Mouse (Mus musculus): ENCODE measurements around the gene Ifit1.
"Not testable (repeated sequence)": the region's sequence is repeated elsewhere in the genome, so short reads cannot be mapped to it uniquely, and the experiment has no call there.

Gene Ifit1

DNA sequence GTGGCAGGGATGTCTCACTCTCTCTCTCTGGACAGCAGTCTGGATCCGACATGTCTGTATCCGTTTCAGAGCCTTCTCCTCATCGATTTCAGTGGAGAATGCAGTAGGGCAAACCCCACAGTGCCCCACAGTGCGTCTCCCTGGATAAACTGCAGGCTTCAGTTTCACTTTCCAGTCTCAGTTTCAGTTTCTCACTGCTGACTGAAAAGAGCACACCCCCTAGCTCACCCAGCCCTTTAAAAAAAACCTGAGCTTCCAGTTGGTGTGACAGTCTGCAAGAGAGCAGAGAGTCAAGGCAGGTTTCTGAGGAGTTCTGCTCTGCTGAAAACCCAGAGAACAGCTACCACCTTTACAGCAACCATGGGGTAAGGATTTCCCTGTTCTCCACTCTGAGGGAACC is at the start of gene Ifit1, which contains the start of gene Ifit1bl2:
Ifit1 (plus strand) TSS at position 249 of the 400 bp plus-strand sequence.
Ifit1bl2 (minus strand) TSS at position 121 of the 400 bp plus-strand sequence.
- no peak for DNase-seq (ENCODE audit: low spot score)

DNA sequence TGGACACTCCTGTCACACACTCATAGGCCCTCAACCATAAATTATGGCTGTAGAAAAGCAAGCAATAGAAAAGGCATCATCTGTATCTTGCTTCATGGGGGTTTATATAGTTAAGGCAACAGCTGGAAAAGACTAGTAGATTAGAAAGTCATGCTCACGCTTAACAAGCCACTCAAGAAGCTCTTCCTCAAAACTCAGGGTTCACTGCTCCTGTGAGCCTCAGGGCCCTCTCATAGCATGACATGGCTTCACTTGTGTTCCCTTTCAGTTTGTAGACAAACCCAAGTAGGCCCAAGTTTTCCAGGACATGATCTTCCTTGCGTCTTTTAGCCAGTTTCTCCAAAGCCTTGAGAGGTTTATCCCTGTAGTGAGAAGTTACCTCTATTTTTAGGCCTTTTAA is 47.2 kb upstream of the Ifit1 start:
- DNase-seq (ENCODE audit: low spot score): no peak

DNA sequence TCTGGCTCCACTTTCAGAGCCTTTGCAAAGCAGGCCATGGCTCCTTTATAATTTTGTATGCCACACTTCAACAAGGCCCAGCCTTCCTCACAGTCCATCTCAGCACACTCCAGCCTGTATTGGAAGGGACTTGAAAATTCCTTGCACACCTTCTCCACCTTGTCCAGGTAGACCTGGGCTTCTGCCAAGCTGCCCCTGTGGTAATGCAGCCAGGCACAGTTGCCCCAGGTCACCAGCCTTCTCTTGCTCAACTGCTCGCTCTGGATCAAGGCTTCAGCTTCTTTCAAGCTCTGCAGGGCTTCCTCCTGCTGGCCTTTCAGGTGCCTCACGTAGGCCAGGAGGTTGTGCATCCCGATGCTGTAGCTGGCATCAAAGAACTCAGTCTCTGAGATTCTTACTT is 46.1 kb upstream of the Ifit1 start:
- not testable (repeated sequence) for DNase-seq (ENCODE audit: low spot score)

DNA sequence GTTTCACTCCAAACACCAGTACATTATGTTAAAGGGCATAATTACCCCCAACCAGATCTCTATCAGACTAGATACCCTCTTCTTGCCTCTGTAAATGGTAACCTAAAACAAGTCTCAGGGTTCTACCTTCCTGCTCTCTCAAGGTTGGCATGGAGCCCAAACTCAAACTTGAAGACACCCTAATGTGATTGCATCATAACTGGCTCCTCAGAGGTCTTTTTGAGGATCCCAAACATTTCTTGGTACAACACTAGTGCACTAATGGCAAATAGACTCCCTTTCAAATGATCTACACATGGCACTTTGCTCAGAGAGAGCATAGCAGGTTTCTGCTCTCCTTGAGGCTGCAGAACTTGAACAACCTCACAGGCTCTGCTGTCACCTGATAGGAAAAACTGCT is 43.9 kb upstream of the Ifit1 start:
- DNase-seq (ENCODE audit: low spot score): no peak

DNA sequence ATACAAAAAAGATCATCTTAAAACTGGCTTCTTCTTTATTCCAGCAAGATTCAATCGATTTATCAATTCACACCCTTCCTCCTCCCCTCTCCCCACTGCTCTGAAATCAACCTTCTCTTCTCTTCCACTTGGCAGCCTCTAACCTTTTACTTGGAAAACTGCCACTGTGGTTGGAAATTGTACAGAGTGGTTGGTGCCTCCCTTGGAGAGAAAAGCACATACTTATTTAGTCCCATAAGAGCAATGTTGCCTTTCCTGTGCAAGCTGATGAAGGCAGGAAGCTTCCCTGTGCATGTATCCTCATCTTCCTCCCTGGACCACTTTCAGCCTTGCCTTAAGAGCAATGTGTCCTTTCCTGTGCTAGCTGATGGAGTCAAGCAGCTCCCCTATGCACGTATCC is 42.3 kb upstream of the Ifit1 start:
- no peak for DNase-seq (ENCODE audit: low spot score)

DNA sequence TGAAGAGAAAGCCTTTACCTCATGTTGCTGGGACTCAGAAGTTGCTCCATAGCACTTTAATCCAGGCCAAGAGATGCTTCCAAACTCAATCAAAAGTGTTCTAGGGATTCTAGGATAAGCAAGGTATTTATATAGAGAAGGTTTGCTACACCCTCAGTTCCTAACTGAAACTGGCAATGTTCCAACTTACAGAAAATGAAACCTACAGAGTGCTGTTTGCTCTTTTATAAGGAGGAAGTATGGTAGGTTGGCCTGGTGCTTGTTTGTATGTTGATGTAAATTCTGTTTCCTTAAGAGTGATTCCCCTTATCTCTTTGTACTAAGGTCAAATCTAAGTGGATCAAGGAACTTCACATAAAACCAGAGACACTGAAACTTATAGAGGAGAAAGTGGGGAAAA is 41.4 kb upstream of the Ifit1 start:
- not testable (repeated sequence) for DNase-seq (ENCODE audit: low spot score)

DNA sequence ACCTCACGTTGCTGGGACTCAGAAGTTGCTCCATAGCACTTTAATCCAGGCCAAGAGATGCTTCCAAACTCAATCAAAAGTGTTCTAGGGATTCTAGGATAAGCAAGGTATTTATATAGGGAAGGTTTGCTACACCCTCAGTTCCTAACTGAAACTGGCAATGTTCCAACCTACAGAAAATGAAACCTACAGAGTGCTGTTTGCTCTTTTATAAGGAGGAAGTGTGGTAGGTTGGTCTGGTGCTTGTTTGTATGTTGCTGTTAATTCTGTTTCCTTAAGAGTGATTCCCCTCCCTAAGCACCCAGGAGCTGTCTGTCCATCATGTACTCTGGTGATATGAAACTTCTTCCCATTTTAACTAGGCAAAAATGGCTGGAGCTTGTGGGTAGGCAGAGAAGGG is 38.8 kb upstream of the Ifit1 start, which contains the start of gene Ifit1bl1:
Ifit1bl1 (minus strand) TSS at position 69 of the 400 bp plus-strand sequence.
- not testable (repeated sequence) for DNase-seq (ENCODE audit: low spot score)

DNA sequence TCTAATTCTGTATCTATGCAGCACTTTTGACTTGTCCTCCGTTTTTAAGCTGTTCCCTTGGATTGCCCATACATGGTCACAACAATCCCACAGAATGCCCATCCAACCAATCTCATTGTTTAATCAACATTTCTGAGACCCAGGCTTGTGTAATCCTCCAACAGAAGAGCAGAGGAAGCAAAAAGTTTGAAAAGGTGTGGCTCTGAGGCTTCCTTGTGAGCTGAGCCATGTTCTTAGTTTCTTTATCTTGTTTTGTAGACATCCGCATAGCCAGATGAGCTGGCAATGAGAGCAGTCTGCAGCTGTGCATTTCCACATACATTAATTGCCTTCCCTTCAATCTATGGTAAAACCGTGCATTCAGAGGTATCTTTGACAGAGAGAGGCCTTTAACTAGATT is 35.2 kb upstream of the Ifit1 start:
- no peak for DNase-seq (ENCODE audit: low spot score)

DNA sequence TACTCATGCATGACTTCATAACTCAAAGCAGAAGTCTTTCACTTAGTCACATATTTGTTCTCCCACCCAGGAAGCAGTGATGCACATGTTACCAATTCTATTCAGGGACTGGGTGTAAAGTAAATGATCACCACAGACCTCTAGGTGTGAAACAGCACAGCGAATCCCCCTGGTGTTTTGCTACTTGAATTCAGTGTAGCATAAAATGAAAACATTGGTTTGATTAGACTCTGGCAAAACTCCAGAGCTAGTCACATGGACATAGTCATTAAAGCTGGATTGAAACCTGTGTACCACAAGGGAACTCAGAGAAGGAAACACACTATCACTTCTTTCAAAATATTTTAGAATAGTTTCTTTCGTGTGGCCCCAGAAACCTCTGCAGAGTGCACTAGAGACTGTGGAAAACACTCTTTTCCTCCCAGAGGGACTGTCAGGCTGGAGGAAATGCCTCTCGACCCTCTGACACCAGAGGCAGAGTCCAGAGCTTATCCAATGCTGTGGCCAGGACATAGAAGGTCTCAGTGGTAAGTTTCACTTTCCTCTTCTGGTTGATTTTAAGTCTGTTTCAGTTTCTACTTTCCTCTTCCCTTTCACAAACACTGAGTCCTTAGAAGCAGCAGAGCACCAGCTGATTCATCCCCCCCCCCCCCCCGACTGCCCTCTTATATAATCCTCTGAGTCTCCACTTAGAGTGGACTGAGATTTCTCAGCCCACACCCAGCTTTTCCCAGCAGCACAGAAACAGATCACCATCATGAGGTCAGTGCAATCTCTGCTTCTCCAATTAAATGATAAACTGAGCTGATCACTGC is 33.2 kb upstream of the Ifit1 start, which contains the start of gene Ifit3b:
Ifit3b (plus strand) TSS at position 734 of the 815 bp plus-strand sequence.
- not testable (repeated sequence) for DNase-seq (ENCODE audit: low spot score)

DNA sequence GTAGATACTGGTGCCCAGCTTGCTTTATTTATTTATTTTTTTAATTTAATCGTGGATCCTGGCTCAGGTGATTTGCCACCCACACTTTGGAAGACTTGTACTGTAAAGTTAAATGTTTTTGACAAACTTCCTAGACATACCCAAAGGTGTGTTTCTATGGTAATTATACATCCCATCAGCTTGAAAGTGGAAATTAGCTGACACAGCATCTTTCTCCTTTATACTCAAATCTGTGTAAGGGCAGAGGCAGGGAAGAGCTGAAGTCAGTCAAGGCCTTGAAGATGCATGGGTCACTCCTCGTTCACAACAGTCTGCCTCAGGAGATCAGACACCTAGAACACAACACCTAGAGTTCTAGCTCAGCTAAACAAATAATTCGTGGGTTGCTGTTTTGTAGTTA is 30.6 kb upstream of the Ifit1 start:
- DNase-seq (ENCODE audit: low spot score): not testable (repeated sequence)

DNA sequence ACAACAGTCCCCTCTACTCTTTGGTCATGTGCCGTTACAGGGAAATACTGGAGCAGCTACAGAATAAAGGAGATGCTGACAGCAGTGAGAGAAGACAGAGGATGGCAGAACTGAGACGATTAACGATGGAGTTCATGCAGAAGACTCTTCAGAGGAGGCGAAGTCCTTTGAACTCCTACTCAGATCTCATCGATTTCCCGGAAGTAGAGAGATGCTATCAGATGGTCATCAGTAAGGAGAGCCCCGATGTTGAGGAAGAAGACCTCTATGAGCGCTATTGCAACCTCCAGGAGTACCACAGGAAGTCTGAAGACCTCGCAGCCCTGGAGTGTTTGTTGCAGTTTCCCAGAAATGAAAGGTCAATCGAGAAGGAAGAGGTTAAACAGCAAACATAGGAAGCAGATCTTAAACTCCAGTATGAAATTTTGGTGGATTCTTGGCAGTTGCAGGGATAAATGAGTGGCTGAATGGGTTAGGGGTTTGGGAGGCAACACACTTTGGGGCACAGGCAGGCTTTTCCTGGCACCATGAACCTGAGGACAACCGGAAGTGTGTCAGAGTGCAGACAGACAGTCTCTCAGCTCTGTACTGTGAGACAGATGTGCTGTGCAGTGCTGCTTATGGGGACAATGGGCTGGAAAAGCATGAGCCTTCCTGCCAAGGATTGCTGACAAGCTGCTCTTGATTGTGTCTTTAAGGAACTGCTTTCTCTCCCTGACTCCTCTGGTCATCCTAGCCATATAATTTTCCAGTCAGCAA is 28.2 kb upstream of the Ifit1 start:
- not testable (repeated sequence) for DNase-seq (ENCODE audit: low spot score)

DNA sequence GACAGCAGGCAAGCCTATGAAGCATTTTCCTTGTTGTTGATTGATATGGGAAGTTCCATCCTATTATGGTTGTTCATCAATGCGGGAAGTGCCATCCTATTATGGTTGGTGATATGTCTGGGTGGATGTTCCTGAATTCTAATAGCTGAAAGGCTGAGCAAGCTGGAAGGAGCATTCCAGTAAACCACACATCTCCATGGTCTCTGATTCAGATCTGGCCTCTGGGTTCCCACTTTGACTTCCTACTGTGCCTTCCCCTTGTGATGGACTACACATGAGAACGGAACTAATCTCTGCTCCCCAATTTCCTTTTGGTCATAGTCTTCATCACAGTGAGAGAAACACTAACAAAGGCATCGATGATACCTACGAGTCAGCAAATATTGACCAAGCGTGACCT is 19.8 kb upstream of the Ifit1 start:
- DNase-seq (ENCODE audit: low spot score): no peak

DNA sequence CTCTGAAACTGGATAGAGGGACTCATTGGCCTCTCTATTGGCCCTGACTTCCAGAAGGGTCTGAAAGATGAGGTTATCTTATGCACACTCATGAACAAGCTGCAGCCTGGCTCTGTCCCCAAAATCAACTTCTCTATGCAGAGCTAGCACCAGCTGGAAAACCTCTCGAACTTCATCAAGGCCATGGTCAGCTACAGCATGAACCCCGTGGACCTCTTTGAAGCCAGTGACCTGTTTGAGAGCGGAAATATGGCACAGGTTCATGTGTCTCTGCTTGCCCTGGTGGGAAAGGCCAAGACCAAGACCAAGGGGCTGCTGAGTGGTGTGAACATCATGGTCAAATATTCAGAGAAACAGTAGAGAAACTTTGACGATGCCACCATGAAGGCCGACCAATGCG is 16.9 kb upstream of the Ifit1 start:
- no peak for DNase-seq (ENCODE audit: low spot score)

DNA sequence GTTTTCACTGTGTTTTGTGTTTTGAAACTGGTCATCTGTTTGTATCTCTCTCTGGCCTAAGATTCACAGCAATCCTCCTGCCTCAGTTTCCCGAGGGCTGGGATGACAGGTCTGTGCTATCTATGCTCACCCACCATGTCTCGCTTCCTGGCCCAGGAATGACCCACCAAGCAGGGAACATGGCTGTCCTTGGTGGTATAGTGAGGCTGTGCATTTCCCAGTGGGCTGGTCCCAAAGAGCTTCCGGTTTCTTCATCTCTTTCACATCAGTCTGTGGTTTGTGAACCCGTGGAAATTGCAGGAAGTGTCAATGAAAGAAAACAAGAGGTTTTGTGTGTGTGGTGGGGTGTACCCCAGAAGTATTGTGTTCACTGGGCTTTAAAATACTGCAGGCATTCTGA is 16.0 kb upstream of the Ifit1 start:
- no peak for DNase-seq (ENCODE audit: low spot score)

DNA sequence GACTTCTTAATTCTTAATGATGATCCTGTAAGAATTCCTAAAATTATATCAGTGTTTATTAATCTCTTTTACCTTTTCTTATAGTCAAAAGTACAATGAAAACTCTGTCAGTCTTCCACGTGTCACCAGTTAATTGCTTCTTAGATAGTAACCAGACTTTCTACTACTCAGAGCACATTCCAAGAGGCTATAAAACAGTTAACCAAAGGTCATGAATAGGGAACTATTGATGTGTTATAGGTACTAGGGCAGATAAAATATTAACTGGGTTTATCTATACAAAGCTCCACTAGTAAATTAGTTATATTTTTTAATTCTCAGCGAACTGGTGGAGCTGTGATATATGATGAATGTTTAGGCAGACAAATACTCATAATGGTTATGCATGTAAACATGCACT is 13.2 kb upstream of the Ifit1 start:
- no peak for DNase-seq (ENCODE audit: low spot score)

DNA sequence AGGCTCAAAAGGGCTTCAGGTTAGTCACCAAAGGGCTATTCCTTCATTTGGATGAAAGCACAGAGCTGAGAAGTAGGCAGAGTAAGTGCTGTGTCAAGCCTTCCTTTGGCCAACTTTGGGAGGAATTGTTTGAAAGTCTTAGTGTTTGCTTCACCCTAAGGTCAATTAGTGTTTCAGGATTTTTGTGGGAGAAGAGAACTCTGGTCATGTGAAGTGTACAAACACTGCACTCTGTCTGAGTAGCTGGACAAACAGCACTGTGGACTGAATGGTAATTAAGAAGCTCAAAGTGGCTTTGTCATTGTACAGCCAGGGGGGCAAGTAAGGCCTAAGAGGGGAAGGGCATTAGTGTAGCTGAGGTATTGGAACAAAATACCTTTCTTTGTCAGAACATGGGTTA is 9.2 kb upstream of the Ifit1 start:
- no peak for DNase-seq (ENCODE audit: low spot score)

DNA sequence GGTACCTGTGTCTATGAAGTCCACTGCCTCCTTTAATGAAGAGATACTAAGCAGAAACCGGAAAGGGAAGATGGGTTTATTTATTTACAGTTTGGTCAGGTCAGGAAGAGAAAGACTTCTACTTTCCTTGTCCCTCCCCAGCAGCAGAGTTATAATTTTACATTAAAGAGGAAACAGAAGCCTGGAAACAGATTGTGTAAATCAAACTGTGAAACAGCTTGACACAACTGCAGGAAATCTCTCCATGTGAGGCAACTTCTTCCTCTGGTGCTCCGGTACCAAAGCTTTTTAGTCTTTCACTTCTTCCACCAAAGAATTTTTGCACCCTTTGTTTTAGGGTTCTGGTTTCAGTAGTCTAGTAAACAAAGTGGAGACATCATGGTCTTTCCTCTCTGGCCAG is 7.2 kb upstream of the Ifit1 start:
- no peak for DNase-seq (ENCODE audit: low spot score)

DNA sequence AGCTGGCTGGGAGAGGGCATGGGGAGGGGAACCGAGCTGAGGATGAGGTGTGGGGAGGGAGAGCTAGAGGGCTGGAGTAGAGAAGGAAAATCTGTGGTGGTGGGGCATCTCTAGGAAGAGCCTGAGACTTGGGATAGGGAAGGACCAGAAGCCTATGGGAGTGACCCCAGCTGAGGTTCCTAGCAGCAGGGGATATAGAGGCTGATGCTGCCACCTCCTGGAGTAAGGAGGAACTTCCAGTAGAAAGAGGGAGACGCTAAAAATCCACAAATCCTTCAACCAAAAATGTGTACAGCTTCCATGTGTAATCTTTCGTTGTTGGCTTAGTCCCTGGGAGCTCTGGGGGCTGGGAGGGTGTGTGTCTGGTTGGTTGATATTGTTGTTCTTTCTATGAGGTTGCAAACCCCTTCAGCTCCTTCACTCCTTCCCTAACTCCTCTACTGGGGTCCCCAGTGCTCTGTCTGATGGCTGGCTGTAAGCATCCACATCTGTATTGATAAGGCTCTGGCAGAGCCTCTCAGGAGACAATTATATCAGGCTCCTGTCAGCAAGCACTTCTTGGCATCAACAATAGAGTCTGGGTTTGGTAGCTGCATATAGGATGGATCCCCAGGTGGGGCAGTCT is 3.6 kb upstream of the Ifit1 start:
- DNase-seq (ENCODE audit: low spot score): peak; percentile 41

DNA sequence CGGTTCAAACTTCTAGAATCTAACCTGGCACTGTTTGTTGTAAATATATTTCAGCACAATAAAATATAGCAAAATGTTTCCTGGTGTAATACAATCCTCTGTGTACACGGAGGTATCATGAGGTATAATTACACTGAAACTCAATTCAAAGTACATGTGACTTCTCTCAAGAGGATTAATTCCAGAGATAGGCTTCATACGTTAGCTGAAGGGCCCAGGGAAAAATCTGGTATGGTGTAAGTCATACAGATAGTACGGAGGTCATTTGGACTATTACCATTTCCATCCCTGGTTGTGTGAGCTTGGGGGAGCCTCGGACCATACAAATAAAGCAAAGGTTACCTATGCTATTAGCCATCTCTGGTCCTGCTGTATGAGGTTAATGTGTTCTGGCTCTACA is 1.9 kb downstream of the Ifit1 start:
- DNase-seq (ENCODE audit: low spot score): no peak

DNA sequence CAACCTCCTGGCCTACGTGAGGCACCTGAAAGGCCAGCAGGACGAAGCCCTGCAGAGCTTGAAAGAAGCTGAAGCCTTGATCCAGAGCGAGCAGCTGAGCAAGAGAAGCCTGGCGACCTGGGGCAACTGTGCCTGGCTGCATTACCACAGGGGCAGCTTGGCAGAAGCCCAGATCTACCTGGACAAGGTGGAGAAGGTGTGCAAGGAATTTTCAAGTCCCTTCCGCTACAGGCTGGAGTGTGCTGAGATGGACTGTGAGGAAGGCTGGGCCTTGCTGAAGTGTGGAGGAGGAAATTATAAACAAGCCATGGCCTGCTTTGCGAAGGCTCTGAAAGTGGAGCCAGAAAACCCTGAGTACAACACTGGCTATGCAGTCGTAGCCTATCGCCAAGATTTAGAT is 7.0 kb downstream of the Ifit1 start:
- DNase-seq (ENCODE audit: low spot score): not testable (repeated sequence)

DNA sequence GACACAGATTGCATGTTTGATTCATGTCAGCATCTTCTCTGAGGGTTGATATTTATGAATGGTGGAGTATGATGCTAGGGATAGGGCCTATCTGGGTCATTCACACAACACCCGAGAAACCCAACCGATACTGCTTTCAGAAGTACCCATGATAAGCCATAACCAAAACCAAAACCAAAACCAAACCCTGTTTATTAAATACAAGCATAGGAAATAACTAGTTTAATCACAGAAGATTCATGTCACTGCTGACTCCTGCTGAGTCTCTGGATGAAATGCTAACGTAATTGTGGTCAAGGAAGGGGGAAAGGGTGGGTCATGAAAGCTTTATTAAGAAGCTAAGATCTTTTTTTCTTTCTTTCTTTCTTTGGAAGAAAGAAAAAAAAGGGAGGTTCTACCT is 9.6 kb downstream of the Ifit1 start:
- no peak for DNase-seq (ENCODE audit: low spot score)

DNA sequence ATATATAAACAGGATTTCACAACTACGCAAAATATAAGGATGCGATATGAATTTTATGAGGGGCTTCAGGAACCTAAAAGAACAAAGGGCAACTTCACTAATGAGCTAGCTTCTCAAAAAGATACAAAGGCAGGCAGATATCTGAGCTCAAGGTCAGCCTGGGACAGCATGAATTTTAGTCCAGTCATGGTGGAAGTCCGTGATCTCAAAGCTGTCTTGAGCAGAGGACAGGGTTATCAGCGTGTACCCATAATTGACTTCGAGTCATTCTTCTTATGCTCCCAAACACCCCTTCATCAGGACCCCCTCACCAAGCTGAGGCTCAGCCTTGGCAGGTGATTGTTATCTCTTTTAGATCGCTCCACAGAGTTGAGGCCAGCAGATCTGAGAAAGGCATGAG is 10.3 kb downstream of the Ifit1 start:
- DNase-seq (ENCODE audit: low spot score): no peak
